Mouse (Mus musculus): ENCODE measurements at regions not wholly inside any gene's neighbourhood (a gene's known extent, or its start where the extent isn't known, plus 50 kb on each side); places are given as distances from the start of the nearest gene placed in this dataset.

DNA sequence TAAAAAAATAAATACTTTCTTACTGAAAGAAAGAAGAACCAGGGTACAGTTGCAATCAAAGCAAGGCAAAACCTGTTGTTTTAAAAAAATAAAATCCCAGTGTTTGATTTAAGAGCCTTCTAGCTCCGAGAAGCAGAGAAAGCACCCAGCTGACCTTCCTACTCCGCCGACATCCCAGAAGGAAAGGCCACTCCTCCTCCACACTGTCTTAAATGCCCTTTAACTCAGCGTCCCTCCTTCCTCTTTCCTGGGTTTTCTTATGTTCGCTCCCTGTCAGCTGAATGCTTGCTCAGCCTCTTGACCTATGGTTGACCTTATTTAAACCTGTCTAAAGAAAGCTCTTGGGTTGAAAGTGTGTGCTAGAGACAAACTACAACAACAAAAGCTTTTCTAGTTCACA lies 79.1 kb downstream of the Sptssa start:
- no peak for DNase-seq

DNA sequence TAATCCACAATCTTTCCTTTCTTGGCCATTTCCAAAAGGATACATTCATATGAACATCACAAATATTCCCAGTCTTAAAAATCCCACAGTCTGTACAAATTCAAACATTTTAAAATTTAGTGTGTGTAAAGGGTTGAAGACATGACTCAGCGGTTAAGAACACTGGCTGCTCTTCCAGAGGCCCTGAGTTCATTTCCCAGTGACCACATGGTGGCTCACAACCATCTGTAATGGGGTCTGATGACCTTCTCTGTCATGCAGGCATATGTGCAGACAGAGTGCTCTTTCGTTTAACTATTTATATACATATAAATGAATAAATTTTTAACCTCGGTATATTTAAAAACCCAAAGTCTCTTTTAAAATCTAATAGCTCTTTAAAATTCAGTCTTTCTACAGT lies 79.6 kb downstream of the Sptssa start:
- DNase-seq = peak; percentile 19

DNA sequence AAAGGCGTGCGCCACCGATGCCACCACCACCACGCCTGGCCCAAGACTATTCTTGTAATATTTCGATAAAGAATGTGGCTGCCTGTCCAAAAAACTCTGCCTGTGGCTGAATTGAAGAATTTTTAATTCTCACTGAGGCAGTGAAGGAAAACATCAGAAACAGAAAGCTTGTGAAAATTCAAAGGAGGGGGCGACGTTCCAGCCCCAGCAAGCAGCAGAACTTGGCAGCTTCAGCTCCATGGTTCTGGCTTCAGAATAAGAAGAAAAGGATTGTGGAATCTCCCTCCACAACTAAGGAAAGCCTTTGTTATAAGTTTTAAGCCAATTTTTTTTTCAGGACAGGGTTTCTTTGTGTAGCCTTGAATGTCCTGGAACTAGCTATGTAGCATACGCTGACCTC lies 83.5 kb downstream of the Sptssa start:
- no peak for DNase-seq

DNA sequence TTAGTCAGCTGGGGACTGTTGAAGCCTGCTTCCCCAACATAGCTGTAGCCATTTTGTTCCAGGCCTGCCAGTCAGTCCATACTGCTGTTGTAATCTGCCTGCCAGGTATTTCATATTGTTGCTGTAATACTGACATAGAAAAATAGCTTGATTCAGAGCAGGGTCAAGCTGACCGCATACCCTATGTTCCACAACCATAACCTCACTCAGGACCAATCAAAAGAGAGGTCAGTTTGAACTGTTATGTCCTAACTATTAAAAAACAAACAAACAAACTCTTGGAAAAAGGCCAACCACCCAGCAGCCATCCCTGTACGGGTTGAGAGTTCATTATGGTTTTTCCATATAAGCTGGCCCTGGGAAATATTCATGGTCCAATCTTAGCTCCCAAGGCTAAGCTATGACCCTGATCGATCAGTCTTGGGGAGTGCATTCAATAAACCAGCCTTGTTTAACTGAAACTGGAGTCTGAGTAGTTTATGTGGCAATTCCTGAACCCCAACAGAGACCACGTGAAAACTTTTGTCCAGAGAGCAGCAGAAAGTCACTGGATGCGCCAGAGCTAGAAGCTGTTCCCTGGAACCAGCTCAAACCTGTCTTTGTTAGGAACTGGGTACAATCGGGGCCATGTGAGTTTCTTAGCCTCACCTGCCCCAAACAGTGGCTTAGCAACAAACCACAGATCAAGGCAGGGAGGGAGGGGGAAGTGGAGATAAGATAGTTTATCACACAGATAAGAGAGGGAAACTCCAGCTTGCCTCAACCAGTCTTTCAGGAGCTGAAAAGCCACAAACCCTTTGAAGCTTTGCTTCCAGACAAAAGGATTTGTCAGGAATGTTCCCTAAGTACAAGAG lies 88.1 kb downstream of the Sptssa start:
- DNase-seq = no peak

DNA sequence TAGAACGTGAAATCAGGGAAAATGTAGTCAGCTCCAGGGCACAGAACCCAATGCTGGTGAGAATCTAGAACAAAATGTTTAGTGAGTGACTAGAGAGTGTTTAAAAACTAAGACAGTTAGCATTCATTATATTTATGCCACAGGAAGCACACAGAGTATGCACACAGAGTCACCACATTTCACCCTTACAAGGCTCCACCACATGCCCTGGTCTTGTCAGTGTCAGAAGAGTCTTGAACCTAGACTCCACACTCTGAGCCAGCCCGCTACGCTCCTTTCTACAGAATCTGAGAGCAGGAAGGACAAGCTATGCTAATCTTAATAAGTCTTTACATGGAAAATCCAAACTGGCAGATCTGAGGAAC lies 89.0 kb downstream of the Sptssa start:
- no peak for DNase-seq

DNA sequence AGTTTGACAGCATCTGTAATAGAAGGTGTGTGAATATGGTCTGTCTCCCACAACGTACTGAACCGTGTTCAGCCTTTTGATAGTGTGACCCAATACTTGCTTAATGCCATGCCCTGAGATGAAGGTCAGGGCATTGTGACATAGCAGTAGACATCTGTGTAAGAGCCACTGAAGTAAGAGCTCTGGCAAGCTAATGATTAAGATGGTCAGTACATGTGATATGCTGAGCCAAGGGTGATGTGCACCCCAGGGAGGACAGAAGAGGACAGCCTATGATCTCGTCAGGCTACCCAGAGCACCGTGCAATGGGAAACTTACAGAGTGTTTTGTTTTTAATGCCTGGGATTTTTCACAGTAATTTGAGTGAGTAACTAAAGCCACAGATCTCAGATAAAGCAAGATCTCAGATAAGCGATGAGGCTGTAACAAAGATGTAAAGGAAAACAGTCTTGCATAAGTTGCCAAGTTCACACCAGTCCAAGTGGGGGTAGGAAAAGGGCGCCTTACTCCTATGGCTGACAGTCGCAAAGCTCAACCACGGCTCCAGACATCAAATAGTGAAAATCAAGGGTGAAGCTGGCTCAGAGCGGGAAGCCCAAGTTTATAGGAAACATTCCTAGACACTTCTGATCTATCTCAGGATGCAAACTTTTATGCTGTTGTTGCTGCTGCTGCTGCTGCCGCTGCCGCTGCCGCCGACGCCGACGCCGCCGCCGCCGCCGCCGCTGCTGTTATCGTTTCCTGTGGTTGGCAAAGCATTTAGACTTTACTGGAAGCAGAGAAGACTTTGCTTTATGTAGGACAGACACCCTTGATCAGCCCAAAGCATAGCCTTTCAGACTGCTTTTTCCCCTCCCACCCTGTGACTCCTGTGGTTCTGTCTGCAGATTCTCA lies 89.6 kb downstream of the Sptssa start:
- DNase-seq = no peak

DNA sequence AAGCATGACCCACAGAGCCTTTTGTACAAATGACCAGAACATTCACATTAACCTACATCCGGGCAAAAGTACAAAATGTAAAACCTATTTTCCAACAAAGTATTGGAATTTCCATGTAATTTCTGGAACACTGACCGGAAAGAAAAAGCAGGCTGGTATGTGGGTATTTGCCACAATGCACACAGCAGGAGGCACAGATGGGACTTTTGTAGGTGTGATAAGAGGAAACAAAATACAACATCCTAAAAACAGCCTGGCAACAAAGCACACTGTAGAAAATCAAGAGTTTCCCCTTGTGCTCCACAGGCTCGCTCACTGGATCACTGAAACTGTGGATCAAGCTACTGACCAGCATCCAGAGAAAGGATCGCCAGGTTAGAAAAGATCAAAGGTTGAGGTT lies 94.4 kb downstream of the Sptssa start:
- no peak for DNase-seq

DNA sequence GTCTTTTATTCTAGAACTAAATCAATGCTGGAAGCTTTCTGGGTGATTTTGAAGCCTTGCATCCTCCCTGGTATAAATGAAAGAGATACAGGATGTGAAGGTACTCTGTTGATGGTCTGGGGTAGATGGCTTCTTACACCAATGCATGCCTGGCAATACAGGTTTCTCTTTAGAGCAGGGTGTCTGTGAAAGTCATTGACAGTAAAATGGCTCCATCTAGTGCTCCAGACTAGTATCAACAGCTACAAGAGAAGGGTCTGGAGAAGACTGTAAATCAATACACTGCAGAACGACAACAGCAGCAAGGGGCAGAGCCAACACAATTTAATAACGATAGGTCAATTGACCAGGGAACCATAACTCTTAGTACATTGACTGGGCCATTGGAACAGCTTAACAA lies 98.3 kb downstream of the Sptssa start:
- peak; percentile 78 for DNase-seq

DNA sequence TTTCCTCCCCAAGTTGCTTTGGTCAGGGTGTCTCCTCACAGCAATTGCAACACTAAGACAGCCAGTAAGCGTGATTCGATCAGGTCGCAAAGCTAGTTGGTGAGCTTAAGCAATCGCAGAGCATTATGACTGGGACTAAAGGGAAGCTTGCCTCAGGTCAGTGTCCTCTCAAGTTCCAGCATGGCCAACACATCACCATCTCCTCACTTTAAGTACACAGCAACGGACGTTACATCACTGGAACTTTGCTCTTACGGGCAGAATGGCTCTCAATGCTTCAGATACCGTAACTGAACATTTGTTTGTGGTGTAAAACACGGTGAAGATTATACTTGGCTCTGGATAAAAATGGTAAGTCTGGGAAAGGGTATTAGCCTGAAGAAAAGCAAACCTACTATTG lies 106.7 kb downstream of the Sptssa start:
- no peak for DNase-seq

DNA sequence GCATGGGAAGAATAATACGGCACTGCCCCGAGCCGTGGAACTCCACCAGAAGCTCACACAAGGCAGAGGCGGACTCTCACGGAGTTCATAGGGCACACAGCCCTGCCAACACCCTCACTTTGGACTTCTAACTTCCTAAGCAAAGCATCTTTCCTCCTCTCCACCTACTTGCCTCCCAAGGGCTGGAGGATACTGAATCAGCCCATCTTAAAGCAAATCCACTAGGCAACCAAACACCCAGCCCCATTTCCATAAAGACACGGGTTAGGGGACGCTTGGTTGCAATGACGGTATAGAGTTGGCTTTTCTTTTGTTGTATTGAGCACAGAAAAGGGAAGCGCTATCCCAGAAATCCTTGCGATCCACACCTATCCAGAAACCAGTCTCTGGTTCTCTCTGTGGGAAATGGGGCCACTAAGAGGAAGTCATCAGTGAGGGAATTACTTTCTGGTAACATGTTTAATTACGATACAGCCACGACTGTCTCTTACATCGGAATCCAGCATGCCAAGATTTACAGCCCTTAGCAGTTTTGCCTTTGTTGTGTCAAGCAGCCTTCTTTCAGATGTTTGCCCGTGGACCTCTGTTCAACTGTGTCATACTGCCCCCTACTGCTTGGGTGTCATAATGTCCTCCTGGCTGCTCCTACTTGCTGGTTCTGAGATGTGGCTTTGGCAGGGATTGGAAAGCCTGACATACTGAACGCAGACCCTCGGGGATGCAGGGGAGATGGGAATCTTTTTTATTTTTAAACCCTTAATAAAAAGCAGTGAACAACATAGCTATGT lies 110.4 kb downstream of the Sptssa start:
- peak; percentile 86 for DNase-seq

DNA sequence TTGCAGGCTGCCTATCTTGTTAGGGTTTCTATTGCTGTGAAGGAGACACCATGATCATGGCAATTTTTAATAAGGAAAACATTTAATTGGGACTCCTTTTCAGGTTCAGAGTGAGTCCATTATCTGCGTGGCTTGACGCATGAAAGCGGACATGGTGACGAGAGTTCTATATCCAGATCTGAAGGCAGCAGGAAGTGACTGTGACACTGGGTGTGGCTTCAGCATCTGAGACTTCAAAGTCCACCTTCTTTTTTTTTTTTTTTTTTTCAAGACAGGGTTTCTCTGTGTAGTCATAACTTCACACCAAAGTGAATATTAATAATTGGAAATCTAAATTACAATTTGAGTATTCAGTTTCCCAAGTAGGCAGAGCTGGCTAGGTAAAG lies 118.1 kb downstream of the Sptssa start:
- no peak for DNase-seq

DNA sequence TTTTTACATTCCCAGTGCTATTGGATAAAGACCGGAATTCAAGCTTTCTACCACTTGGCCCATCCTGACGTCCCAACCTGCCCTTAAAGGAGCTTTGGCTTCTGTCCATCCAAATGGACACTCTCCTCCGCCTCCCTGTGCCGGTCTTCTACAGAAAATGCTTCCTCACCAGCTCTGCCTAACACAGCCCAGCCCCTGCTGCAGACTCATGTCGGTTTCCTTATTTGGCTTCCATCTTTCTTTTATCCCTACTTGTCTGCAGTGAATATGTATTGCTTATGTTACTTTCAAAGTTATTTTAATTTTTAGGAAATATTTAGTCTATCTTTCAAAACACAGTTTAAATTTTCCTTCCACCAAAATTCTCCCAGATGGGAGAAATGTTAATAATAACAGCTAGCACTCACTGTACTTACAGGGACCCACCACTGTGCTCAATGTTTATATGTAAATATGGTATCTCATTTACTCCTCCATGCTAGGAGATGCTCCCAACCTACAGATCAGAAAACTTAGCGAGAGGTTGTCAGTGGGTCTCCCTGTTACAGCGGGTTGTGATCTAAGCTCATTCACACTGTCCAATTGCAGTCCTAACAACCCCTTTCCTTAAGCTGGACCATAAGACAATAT lies 118.6 kb downstream of the Sptssa start:
- DNase-seq = no peak

DNA sequence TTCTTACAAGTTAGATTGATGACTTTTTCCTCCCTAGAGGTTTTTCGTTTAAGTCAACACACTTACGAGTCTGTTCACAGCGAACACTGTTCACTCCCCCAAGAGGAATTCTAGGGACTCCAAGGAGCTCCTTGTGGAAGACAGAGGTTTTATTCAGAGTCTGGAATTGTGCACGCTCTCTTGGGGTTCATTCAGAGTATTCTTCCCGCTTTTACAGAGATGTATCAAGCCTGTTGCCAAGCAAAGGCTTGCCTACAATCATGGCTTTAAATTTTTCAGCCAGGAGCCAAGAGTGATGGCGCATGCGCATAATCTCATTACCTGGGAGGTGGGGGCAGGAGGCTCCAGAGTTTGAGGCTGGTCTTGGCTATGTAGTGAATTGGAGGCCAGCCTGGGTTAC lies 119.4 kb downstream of the Sptssa start:
- DNase-seq = no peak

DNA sequence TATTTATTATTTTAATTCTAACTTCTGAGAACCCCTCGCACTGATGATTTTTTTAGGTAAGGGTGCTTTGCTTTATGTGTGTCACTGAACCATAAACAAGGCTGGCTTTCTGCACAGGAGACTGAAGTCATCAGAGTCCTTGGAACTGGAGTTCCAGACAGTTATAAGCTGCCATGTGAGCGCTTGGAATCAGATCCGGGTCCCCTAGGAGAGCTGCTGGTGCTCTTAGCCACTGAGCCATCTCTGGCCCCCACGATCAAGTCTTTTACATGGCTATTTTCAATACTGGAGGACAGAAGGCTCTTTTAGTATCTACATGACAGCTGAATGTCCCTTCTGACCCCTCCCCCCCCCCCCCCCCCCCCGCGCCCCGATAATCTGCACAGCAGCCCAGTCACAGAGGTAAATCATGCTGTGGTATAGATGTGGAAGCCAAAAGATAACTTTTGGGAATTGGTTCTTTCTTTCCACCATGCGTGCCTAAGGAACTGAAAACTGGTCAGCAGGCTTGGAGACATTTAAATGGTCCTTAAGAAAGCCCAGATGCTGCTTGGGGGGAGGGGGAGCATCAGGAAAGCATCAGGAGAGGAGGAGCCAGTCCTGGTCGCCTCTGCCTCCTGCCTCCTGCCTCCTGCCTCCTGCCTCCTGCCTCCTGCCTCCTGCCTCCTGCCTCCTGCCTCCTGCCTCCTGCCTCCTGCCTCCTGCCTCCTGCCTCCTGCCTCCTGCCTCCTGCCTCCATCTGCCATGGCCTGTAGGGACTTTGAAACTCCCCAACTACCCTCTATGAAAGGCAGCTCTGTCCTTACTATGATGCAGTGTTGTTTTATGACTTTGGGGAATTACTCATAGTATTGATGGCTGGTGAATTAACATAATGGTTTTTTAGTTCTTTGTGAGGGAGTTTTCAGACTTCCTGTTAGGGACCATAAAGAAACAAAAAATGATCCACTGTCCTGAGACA lies 120.5 kb downstream of the Sptssa start:
- DNase-seq = no peak

DNA sequence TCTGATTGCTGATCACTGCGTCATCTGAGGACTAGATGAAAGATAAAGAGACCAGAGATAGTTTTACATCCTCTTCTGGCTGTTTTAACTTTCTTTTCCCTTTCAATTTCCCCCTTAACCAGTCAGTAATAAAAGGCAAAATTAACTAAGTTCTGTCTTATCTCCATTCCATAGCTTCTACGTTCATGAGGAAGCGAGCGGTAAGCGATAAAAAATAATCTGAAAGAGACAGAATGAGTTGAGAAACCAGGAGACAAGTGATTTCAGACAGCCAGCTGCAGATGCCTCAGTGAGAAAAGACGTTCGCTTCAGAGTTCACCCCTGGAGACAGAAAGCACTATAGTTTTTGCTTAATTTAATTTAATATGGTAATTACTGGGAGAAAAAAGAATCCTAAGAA lies 121.5 kb downstream of the Sptssa start:
- no peak for DNase-seq

DNA sequence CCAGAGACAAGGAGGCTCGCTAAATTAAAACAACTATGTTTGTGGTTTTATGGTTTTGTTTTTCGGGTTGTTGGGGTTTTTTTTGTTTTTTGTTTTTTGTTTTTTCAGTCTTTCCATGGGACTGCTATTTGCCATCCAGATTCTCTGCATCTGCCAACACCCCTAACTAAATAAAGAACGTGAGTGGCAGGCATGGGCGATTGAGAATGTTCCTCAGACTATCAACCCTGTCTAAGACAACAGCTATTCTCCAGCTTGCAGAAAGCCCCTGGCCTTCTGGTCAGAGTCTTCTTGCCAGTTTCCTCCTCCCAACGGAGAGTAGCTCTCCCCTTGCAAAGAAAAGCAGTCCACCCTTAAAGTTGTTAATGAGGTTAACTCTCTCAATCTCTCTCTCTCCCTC lies 123.2 kb downstream of the Sptssa start:
- no peak for DNase-seq

DNA sequence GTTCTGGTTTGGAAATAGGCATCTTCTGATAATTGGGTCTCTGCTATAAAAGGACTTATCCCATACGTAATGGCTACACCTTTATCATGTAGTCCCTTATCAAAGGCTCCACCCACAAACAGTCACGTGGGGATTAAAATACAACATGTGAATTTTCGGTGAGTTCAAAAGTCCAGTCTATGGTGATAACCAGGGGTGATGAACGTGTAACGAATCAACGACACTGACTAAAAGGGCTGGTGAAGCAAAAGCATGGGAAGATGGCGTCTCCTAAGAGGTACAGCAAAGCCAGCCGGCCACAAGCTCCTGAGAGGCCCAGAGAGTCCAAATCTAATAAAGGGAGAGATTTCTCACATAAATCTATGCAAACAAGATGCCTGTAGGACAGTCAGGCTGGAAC lies 124.3 kb downstream of the Sptssa start:
- DNase-seq = no peak

DNA sequence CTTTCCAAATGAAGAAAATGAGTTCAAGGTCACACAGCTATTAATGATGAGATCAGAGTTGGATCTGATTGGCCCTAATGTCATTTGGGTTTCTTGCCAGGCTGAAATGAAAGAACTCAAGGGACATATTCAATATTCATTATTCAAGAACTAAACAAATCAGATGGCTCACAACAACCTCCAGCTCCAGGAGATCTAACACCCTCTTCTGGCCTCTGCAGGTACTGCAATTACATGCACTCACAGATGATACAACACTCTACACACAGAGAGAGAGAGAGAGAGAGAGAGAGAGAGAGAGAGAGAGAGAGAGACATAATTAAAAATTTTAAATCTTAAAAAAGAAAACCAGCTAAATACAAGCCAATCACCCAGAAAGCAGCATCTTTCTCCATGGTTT lies 128.3 kb downstream of the Sptssa start:
- DNase-seq = peak; percentile 32

DNA sequence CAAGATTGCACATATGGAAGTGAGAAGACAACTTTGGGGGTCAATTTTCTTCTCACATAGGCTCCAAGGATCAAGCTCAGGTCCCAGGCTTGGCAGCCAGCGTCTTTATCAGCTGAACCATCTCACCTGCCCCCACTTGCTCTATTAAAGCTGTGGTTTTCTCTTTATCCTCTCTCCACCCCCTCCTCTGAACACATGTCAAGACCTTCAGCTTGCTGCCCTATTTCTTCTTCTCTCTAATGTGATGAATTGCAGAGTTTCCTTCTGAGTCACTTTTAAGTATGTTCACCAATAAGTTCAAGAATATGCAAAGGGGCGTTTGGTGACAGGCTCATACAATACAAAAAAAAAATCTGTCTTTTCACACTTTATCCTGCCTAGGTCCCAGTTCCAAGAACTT lies 128.8 kb downstream of the Sptssa start:
- no peak for DNase-seq

DNA sequence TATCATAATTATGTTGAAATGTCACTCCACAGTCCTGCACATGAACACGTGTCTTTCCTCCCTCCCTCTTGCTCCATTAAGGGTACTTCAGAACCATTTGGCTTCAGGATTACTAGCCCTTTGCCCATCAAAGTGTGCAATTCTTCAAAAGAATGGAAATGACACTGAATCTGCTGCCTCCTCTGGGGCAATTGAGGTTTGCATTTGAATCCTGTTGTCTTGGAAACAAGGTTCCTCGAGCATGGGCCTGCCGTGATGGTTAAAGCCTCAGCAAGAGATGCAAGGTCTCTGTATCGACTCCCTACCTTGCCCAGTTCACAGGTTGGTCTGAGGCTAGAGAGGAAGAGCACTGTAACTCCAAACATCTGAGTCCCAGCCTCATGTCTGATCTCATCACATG lies 136.0 kb downstream of the Sptssa start:
- DNase-seq = no peak

DNA sequence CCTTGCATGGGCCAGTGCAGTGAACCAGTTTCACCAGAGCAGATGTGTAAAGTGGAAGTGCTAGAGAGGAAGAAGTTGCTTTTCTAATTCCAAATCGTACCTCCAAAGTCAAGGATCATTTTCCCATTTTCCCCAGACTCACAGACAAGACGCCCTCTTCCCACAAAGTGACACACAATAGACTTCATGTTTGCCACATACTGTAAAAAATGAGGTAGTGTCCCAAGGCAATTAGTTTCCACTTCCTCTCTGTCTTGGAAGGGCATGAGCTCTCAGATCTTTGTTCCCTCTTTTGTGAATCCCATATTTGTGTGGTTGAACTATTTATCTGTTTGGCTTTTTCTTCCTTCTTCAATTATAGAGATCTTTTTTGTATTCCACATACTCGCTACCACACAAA lies 137.0 kb downstream of the Sptssa start:
- no peak for DNase-seq

DNA sequence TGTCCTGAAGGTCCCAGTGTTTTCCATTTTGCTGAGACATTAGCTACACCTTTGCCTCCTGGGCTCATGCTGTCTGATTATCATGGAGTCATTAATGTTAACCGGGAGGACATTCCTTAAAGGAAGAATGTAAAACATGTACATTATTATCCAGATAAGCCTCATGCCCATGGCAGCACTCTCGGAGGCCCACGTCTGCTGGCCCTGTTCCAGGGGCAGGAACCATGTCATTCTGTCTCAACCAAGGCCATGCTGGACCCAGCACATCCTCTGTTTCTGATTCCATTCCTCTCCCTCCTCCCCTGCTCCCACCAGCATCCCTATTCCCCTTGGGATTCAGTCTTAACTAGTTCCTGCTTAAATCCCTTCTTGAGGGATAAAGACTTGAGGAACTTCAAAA lies 139.1 kb downstream of the Sptssa start:
- no peak for DNase-seq
